Mouse (Mus musculus): Measurements from ENCODE around the gene Mertk. TPM values are rescaled to one million over a fixed set of nuclear protein-coding genes. Genes with fewer than 3 reads are reported as not detected.

Mertk gene
- polyA plus RNA-seq, 1 experiment from 2014 or later = 14.2 TPM

DNA sequence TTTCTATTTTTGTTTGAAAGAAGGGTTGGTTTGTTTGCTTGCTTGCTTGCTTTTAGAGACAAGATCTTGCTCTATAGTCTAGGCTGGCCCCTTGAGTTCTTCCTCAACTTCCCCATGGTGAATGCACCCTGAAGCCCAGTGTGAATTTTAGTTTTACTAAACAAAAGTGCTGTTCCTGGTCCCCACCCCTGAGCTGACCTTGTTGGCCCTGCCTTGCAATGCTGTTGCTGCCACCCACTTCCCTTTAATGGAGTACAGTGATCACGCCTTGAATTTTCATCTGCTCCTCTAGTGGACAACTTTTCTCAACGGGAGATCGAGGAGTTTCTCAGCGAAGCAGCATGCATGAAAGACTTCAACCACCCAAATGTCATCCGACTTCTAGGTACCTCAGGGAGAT lies 83.5 kb downstream of the Mertk start:
- ATAC-seq (ENCODE audit: low FRiP score, low TSS enrichment) = no peak
- H3K9me3 ChIP-seq (ENCODE audit: low read length) = no peaks in the 10 kb centered on the region
- H3K4me1 ChIP-seq (ENCODE audit: insufficient read depth, low read length) = no peaks in the 10 kb centered on the region
- H3K4me2 ChIP-seq (replicated peaks; ENCODE audit: low read depth, low read length) = no peak overlapping the region
- H3K27me3 ChIP-seq (ENCODE audit: insufficient read depth, low read length) = no peaks in the 10 kb centered on the region
- H3K27ac ChIP-seq (ENCODE audit: low read length) = no peak overlapping the region
- H3K36me3 ChIP-seq (ENCODE audit: insufficient read depth, low read length) = peaks cover 16% of the 10 kb centered on the region; the same call in 1 of the 2 replicates
- no peak overlapping the region for H3K4me3 ChIP-seq (ENCODE audit: low read length)
- H3K9ac ChIP-seq (replicated peaks; ENCODE audit: low read length) = no peak overlapping the region
- 89% methylated on average over 5 of the region's 5 CpGs for WGBS

DNA sequence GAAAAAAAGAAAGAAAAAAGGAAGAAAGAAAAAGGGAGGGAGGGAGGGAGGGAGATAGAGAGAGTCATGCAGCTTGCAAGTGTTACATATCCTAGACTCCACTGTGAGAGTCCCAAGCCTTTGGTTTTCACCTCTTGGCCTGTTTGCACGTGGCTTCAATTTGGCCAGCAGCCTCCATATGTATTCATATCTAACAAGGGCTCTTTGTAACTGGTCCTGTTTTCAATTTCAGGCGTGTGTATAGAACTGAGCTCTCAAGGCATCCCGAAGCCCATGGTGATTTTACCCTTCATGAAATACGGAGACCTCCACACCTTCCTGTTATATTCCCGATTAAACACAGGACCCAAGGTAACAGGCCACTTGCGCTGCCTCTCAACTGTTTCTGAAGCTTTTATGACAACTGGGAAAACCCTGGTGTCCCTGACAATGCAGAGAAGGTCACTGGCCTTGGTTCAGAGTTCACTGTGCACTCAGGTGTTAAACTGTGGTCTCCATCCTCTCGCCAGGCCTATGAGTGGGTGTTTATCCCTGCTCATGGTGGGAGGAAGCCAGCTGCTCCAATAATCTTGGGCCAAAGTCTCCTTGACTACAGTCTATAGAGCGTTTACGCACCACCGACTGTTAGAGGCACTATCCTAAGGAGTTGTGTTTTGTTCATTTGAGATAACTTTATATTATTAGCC lies 85.0 kb downstream of the Mertk start:
- Histone ChIP-seq H3K27me3 (ENCODE audit: insufficient read depth, low read length) (no peaks in the 10 kb centered on the region), H3K4me2 (replicated peaks; ENCODE audit: low read depth, low read length) (no peak overlapping the region), H3K9me3 (ENCODE audit: low read length) (no peaks in the 10 kb centered on the region), H3K4me1 (ENCODE audit: insufficient read depth, low read length) (no peaks in the 10 kb centered on the region), H3K9ac (replicated peaks; ENCODE audit: low read length) (no peak overlapping the region), H3K36me3 (ENCODE audit: insufficient read depth, low read length) (peaks cover 13% of the 10 kb centered on the region; the same call in 1 of the 2 replicates), H3K4me3 (ENCODE audit: low read length) (no peak overlapping the region), H3K27ac (ENCODE audit: low read length) (no peak overlapping the region)
- WGBS = 69% methylated on average over 10 of the region's 10 CpGs
- ATAC-seq (ENCODE audit: low FRiP score, low TSS enrichment) = peak; percentile 46; the same call in 1 of the 2 replicates

DNA sequence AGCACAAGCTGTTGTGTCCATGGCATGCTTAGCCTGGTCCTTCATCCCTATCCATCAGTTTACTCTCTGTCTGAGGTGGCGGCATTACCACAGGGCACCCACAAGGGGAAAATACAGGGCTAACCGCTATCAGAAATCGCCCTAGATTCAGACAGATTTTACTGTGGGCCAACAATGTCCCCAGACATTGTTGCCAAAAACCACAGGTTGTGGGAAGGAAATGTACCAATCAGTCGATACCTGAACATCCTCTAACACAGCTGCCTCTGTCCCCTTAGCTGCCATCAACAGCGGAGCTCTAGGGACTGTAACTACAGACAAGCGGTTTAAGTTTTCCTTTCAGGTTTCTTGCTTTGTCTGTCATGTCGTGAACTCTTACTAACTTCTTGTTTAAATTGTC lies 86.1 kb downstream of the Mertk start:
- H3K27ac ChIP-seq (ENCODE audit: low read length) = no peak overlapping the region
- H3K9ac ChIP-seq (replicated peaks; ENCODE audit: low read length) = no peak overlapping the region
- no peaks in the 10 kb centered on the region for H3K9me3 ChIP-seq (ENCODE audit: low read length)
- H3K36me3 ChIP-seq (ENCODE audit: insufficient read depth, low read length) = peaks cover 8% of the 10 kb centered on the region; the same call in 1 of the 2 replicates
- no peaks in the 10 kb centered on the region for H3K27me3 ChIP-seq (ENCODE audit: insufficient read depth, low read length)
- no peak overlapping the region for H3K4me2 ChIP-seq (replicated peaks; ENCODE audit: low read depth, low read length)
- no peak for ATAC-seq (ENCODE audit: low FRiP score, low TSS enrichment)
- WGBS = 95% methylated on average over 7 of the region's 7 CpGs
- no peak overlapping the region for H3K4me3 ChIP-seq (ENCODE audit: low read length)
- no peaks in the 10 kb centered on the region for H3K4me1 ChIP-seq (ENCODE audit: insufficient read depth, low read length)

DNA sequence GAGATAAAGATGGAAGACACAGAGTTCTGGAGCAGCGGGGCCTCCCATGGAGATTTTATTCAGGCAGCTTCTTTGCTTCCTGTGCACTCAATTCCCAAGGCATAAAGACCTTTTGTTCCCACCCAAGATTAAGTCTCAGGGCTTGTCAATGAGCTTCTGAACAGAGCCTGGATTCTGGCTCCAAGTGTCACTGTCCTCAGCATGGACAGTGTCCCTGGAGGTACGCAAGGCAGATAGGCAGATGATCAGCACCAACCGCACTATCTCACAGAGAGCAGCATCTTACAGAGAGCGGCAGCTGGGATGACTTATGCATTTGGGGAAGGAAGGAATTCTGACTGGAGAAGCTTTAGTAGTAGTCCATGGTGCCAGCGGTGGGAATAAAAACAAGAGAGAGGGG lies 87.6 kb downstream of the Mertk start:
- 78% methylated on average over 5 of the region's 5 CpGs for WGBS
- Histone ChIP-seq H3K27me3 (ENCODE audit: insufficient read depth, low read length) (no peaks in the 10 kb centered on the region), H3K27ac (ENCODE audit: low read length) (no peak overlapping the region), H3K4me3 (ENCODE audit: low read length) (no peak overlapping the region), H3K36me3 (ENCODE audit: insufficient read depth, low read length) (0 out of 2 replicates have a peak, but pooled peaks cover 12% of the 10 kb centered on the region), H3K4me1 (ENCODE audit: insufficient read depth, low read length) (no peaks in the 10 kb centered on the region), H3K4me2 (replicated peaks; ENCODE audit: low read depth, low read length) (no peak overlapping the region), H3K9ac (replicated peaks; ENCODE audit: low read length) (no peak overlapping the region), H3K9me3 (ENCODE audit: low read length) (no peaks in the 10 kb centered on the region)
- no peak for ATAC-seq (ENCODE audit: low FRiP score, low TSS enrichment)

DNA sequence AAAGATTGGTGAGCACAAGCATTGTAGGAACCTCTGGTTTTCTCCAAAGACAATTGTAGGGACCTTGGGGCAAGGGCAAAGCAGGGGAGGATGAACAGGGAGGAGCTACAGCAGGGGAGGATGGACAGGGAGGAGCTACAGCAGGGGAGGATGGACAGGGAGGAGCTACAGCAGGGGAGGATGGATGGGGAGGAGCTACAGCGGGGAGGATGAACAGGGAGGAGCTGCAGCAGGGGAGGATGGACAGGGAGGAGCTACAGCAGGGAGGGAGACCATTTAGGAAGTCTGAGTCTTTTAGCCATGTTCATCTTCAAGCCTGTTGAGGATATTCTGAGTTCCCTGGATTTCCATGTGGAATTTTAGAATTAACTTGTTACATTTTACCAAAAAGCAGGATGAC lies 88.0 kb downstream of the Mertk start:
- Histone ChIP-seq H3K4me1 (ENCODE audit: insufficient read depth, low read length) (no peaks in the 10 kb centered on the region), H3K36me3 (ENCODE audit: insufficient read depth, low read length) (0 out of 2 replicates have a peak, but pooled peaks cover 12% of the 10 kb centered on the region), H3K9ac (replicated peaks; ENCODE audit: low read length) (no peak overlapping the region), H3K9me3 (ENCODE audit: low read length) (no peaks in the 10 kb centered on the region), H3K4me3 (ENCODE audit: low read length) (no peak overlapping the region), H3K27ac (ENCODE audit: low read length) (no peak overlapping the region), H3K4me2 (replicated peaks; ENCODE audit: low read depth, low read length) (no peak overlapping the region), H3K27me3 (ENCODE audit: insufficient read depth, low read length) (no peaks in the 10 kb centered on the region)
- no peak for ATAC-seq (ENCODE audit: low FRiP score, low TSS enrichment)
- WGBS = 50% methylated on average over 1 of the region's 1 CpGs

DNA sequence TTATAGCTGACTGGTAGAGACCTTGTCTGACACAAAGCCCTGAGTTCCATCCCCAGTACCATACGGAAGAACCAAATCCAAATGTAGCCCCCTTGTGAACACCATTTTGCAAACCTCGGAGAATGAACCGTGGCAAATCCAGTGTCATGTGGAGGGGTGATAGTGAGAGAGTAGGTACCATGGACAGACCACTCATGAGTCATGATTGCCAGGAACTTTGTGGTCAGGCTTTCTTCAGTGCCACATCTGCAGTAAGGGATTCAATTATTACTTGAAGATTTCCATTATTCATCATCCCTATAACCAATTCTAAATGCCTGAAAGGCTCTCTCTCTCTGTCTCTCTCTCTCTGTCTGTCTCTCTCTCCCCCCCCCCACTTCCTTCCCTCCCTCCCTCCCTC lies 89.0 kb downstream of the Mertk start:
- Histone ChIP-seq H3K4me2 (replicated peaks; ENCODE audit: low read depth, low read length) (no peak overlapping the region), H3K4me1 (ENCODE audit: insufficient read depth, low read length) (no peaks in the 10 kb centered on the region), H3K36me3 (ENCODE audit: insufficient read depth, low read length) (peaks cover 14% of the 10 kb centered on the region), H3K4me3 (ENCODE audit: low read length) (no peak overlapping the region), H3K9ac (replicated peaks; ENCODE audit: low read length) (no peak overlapping the region), H3K27me3 (ENCODE audit: insufficient read depth, low read length) (no peaks in the 10 kb centered on the region), H3K27ac (ENCODE audit: low read length) (no peak overlapping the region), H3K9me3 (ENCODE audit: low read length) (no peaks in the 10 kb centered on the region)
- ATAC-seq (ENCODE audit: low FRiP score, low TSS enrichment) = no peak
- 93% methylated on average over 3 of the region's 3 CpGs for WGBS

DNA sequence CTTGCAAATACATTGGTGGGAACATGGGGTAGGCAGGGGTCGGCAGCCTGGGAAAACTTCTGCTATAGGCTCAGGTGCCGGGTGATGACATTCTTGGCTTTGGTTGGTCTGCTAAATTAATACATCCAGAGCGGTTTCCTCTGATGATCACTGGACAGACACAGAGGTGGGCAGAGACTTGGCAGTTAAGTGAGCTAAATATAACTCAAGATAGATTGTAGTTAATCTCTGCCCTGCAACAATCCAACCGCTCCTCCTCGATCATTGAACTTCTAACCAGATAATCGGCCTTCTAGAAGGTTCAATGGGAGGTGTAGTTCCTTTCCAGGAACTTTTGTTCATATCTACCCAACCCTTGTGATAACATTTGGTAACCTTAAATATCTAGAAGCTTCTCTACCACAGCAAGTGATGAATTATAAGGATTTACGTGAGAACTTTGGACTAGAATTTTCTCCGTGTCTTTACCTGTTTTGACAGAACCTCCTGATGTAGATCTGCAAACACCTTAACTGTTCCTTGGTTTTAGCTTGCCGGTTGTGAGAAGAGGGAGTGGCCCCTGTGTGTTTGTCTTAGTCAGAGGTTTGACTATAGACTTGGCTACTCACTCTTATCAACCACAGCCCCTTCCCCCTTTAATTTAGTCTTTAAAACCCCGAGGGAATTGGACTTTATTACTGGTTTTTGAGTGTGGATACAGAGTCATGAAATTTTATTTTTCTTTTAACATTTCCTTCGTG lies 92.3 kb downstream of the Mertk start:
- no peaks in the 10 kb centered on the region for H3K4me1 ChIP-seq (ENCODE audit: insufficient read depth, low read length)
- no peak for ATAC-seq (ENCODE audit: low FRiP score, low TSS enrichment)
- H3K4me2 ChIP-seq (replicated peaks; ENCODE audit: low read depth, low read length) = no peak overlapping the region
- H3K27me3 ChIP-seq (ENCODE audit: insufficient read depth, low read length) = no peaks in the 10 kb centered on the region
- H3K36me3 ChIP-seq (ENCODE audit: insufficient read depth, low read length) = peaks cover 24% of the 10 kb centered on the region
- 91% methylated on average over 11 of the region's 11 CpGs for WGBS
- no peak overlapping the region for H3K4me3 ChIP-seq (ENCODE audit: low read length)
- H3K9me3 ChIP-seq (ENCODE audit: low read length) = no peaks in the 10 kb centered on the region
- no peak overlapping the region for H3K9ac ChIP-seq (replicated peaks; ENCODE audit: low read length)
- no peak overlapping the region for H3K27ac ChIP-seq (ENCODE audit: low read length)

DNA sequence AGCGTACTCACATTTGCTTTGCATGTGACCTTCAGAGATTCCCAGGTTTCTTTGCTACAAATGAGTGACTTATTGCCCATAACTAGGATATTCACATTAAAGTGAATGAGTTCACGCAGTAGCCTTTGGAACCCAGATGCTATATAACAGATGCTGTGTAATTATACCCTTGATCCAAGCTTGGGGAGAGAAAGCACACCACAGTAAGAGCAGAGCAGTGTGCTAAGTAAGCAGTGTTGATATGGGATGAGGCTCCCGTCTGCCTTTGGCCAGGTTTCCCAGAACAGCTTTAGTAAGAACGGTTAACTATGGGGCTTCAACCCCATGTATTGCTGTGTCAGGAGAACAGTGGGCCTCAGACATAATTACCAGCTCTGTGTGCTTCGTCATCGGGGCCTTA lies 95.2 kb downstream of the Mertk start:
- no peaks in the 10 kb centered on the region for H3K4me1 ChIP-seq (ENCODE audit: insufficient read depth, low read length)
- H3K27ac ChIP-seq (ENCODE audit: low read length) = no peak overlapping the region
- H3K36me3 ChIP-seq (ENCODE audit: insufficient read depth, low read length) = peaks cover 32% of the 10 kb centered on the region
- 85% methylated on average over 6 of the region's 6 CpGs for WGBS
- no peak overlapping the region for H3K9ac ChIP-seq (replicated peaks; ENCODE audit: low read length)
- H3K4me2 ChIP-seq (replicated peaks; ENCODE audit: low read depth, low read length) = no peak overlapping the region
- H3K27me3 ChIP-seq (ENCODE audit: insufficient read depth, low read length) = no peaks in the 10 kb centered on the region
- no peaks in the 10 kb centered on the region for H3K9me3 ChIP-seq (ENCODE audit: low read length)
- ATAC-seq (ENCODE audit: low FRiP score, low TSS enrichment) = no peak
- no peak overlapping the region for H3K4me3 ChIP-seq (ENCODE audit: low read length)

DNA sequence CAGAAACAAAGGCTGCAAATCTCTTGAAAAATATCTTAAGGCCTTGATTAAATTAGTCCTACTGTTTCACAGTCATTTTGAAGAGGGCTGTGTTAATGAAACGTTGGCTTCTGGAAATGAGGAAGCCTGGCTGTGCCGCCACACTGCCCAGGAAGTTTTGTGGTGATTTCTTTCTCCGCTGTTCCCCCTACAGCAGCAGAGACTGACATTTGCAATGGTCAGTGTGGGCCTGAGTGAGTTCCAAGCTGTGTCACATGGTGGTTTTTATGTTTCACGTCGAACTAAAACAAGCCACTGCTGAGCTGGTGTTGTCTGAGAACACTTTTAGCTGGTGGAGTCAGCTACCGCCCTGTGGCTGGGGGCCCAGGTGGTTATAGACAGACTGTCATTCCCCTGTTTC lies 97.7 kb downstream of the Mertk start:
- Histone ChIP-seq H3K4me1 (ENCODE audit: insufficient read depth, low read length) (no peaks in the 10 kb centered on the region), H3K4me3 (ENCODE audit: low read length) (no peak overlapping the region), H3K36me3 (ENCODE audit: insufficient read depth, low read length) (peaks cover 50% of the 10 kb centered on the region), H3K4me2 (replicated peaks; ENCODE audit: low read depth, low read length) (no peak overlapping the region), H3K27me3 (ENCODE audit: insufficient read depth, low read length) (no peaks in the 10 kb centered on the region), H3K9me3 (ENCODE audit: low read length) (no peaks in the 10 kb centered on the region), H3K9ac (replicated peaks; ENCODE audit: low read length) (no peak overlapping the region), H3K27ac (ENCODE audit: low read length) (no peak overlapping the region)
- WGBS = 59% methylated on average over 6 of the region's 6 CpGs
- ATAC-seq (ENCODE audit: low FRiP score, low TSS enrichment) = no peak

DNA sequence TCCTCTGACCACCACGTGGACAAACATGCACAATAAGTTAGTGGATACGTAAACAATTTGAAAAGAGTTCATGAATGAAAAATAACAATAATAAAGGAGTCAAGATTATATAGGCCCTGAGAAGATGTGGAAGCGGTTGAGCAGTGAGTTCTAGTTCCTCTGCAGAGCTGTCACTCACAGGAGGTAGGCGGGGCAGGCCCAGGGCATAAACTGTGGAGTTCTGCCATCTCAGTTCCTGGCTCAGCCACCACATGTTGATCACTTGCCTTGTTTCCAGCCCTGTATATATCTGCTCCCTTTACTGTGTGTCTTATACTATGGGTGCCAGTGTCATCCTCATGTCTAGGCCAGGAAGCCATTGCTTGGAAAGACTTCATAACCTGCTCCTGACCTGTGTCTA lies 104.7 kb downstream of the Mertk start:
- peaks cover 30% of the 10 kb centered on the region for H3K36me3 ChIP-seq (ENCODE audit: insufficient read depth, low read length)
- WGBS = 95% methylated on average over 4 of the region's 4 CpGs

More for the DNA sequence above, 104.7 kb downstream of the Mertk start:
- Histone ChIP-seq H3K4me2 (replicated peaks; ENCODE audit: low read depth, low read length) (no peak overlapping the region), H3K27me3 (ENCODE audit: insufficient read depth, low read length) (no peaks in the 10 kb centered on the region), H3K9ac (replicated peaks; ENCODE audit: low read length) (no peak overlapping the region), H3K4me3 (ENCODE audit: low read length) (no peak overlapping the region), H3K9me3 (ENCODE audit: low read length) (no peaks in the 10 kb centered on the region), H3K27ac (ENCODE audit: low read length) (no peak overlapping the region), H3K4me1 (ENCODE audit: insufficient read depth, low read length) (no peaks in the 10 kb centered on the region)
- ATAC-seq (ENCODE audit: low FRiP score, low TSS enrichment) = no peak

Data from kidney, embryonic 16.5 days (tissue).